Mouse (Mus musculus) embryonic stem cell, embryonic (primary cell): ENCODE measurements at regions not wholly inside any gene's neighbourhood (a gene's known extent, or its start where the extent isn't known, plus 50 kb on each side); places are given as distances from the start of the nearest gene placed in this dataset.
"Not testable (repeated sequence)": the region's sequence is repeated elsewhere in the genome, so short reads cannot be mapped to it uniquely, and the experiment has no call there.

Source experiments
- CTCF ChIA-PET, 4 experiments: fragments of 300-600 bp in 2 of 4; fragments of 350-600 bp in 2 of 4; sonication (Branson Sonifier 250); formaldehyde crosslinking; loops; one replicate each; lab custom pipeline; 2022; ENCODE audit warnings: inconsistent platforms in 2 of 4; lab: Charles Lee
- POLR2A ChIA-PET, 4 experiments: fragments of 300-600 bp in 2 of 4; fragments of 350-600 bp in 2 of 4; sonication (Branson Sonifier 250); formaldehyde crosslinking; loops; one replicate each; lab custom pipeline; 2022; ENCODE audit warnings: antibody characterized with exemption in 4 of 4, inconsistent platforms in 1 of 4; lab: Charles Lee

GRCm38 (mm10) chr14:53545351-53545750 lies 708.6 kb downstream of the Dad1 start:
- CTCF ChIA-PET: no interaction called here
- POLR2A ChIA-PET: interaction anchor here in 1 of 4 experiments (1.7 kb wide), 1 partner anchor 17 kb away, joined by 4 read pairs; no protein-coding TSS in a partner anchor

- CTCF ChIA-PET: interaction anchor here in 1 of 4 experiments (0.7 kb wide), 1 partner anchor 496 kb away, joined by 3 read pairs; no protein-coding TSS in a partner anchor
- POLR2A ChIA-PET: not testable (repeated sequence)
Observed at GRCm38 (mm10) chr14:53541640-53542039, 712.3 kb downstream of the Dad1 start.

- POLR2A ChIA-PET: not testable (repeated sequence)
Observed at GRCm38 (mm10) chr14:53537895-53538294, 716.0 kb downstream of the Dad1 start.

GRCm38 (mm10) chr14:53523430-53523829 lies 730.5 kb downstream of the Dad1 start:
- POLR2A ChIA-PET, CTCF ChIA-PET: not testable (repeated sequence)

More at GRCm38 (mm10) chr14:53537895-53538294, 716.0 kb downstream of the Dad1 start:
- CTCF ChIA-PET: interaction anchor here in 2 of 4 experiments (0.7 to 1.0 kb wide), 2 partner anchors 39 to 1478 kb away, joined by 3 to 4 read pairs; partner anchors contain the start of gene Ngdn (in 1 of the 2)

GRCm38 (mm10) chr14:53518954-53519353 lies 735.0 kb downstream of the Dad1 start:
- POLR2A ChIA-PET, CTCF ChIA-PET: not testable (repeated sequence)

GRCm38 (mm10) chr14:53516623-53517238 lies 737.2 kb downstream of the Dad1 start:
- CTCF ChIA-PET, POLR2A ChIA-PET: not testable (repeated sequence)

GRCm38 (mm10) chr14:53505389-53505788 lies 748.5 kb downstream of the Dad1 start:
- POLR2A ChIA-PET: not testable (repeated sequence)

GRCm38 (mm10) chr14:53488383-53488782 lies 765.5 kb downstream of the Dad1 start:
- POLR2A ChIA-PET, CTCF ChIA-PET: not testable (repeated sequence)

More at GRCm38 (mm10) chr14:53505389-53505788, 748.5 kb downstream of the Dad1 start:
- CTCF ChIA-PET: interaction anchor here in 2 of 4 experiments (0.6 to 0.7 kb wide), 4 partner anchors 306 to 1152 kb away, joined by 3 to 8 read pairs (median 4); no protein-coding TSS in a partner anchor

GRCm38 (mm10) chr14:53487611-53488010 lies 766.3 kb downstream of the Dad1 start:
- CTCF ChIA-PET, POLR2A ChIA-PET: not testable (repeated sequence)

GRCm38 (mm10) chr14:53474170-53474569 lies 779.7 kb downstream of the Dad1 start:
- POLR2A ChIA-PET: not testable (repeated sequence)

GRCm38 (mm10) chr14:53460790-53461189 lies 793.1 kb downstream of the Dad1 start:
- POLR2A ChIA-PET, CTCF ChIA-PET: not testable (repeated sequence)

More at GRCm38 (mm10) chr14:53474170-53474569, 779.7 kb downstream of the Dad1 start:
- CTCF ChIA-PET: not testable (repeated sequence)

GRCm38 (mm10) chr14:53454001-53454400 lies 799.9 kb downstream of the Dad1 start:
- ChIA-PET POLR2A (no interaction called here), CTCF (no interaction called here)

- POLR2A ChIA-PET: not testable (repeated sequence)
Observed at GRCm38 (mm10) chr14:53439643-53440042, 814.3 kb downstream of the Dad1 start.

GRCm38 (mm10) chr14:53430130-53430529 lies 823.8 kb downstream of the Dad1 start:
- CTCF ChIA-PET, POLR2A ChIA-PET: not testable (repeated sequence)

More at GRCm38 (mm10) chr14:53439643-53440042, 814.3 kb downstream of the Dad1 start:
- CTCF ChIA-PET: not testable (repeated sequence)

GRCm38 (mm10) chr14:53428447-53428846 lies 825.5 kb downstream of the Dad1 start:
- CTCF ChIA-PET: not testable (repeated sequence)
- POLR2A ChIA-PET: interaction anchor here in 1 of 4 experiments (1.3 kb wide), 1 partner anchor 708 kb away, joined by 6 read pairs; no protein-coding TSS in a partner anchor

- CTCF ChIA-PET: not testable (repeated sequence)
- POLR2A ChIA-PET: interaction anchor here in 1 of 4 experiments (1.3 kb wide), 1 partner anchor 707 kb away, joined by 6 read pairs; no protein-coding TSS in a partner anchor
Observed at GRCm38 (mm10) chr14:53427636-53428035, 826.3 kb downstream of the Dad1 start.

GRCm38 (mm10) chr14:53416955-53417354 lies 836.9 kb downstream of the Dad1 start:
- CTCF ChIA-PET, POLR2A ChIA-PET: not testable (repeated sequence)

GRCm38 (mm10) chr14:53407500-53408227 lies 846.2 kb downstream of the Dad1 start:
- POLR2A ChIA-PET, CTCF ChIA-PET: not testable (repeated sequence)

- CTCF ChIA-PET, POLR2A ChIA-PET: not testable (repeated sequence)
Observed at GRCm38 (mm10) chr14:53390307-53390706, 863.6 kb downstream of the Dad1 start.

GRCm38 (mm10) chr14:53374591-53374990 lies 879.0 kb upstream of the Olfr1507 start:
- CTCF ChIA-PET, POLR2A ChIA-PET: not testable (repeated sequence)
